Mouse (Mus musculus) B cell, adult (primary cell): ENCODE measurements around the gene Rack1. TPM values are rescaled to one million over a fixed set of nuclear protein-coding genes. Genes with fewer than 3 reads are reported as not detected.

Experiments
- total RNA-seq: library from RNA; stranded (reverse); gene quantifications from 4 replicates; pipeline ENCODE4 v1.2.4, GENCODE M21; 2023; ENCODE audit not compliant: inconsistent age

The Rack1 gene
- 1,496 to 1,621 TPM (median 1,552 TPM) in 4 replicates for total RNA-seq

GRCm38 (mm10) chr11:48799921-48800701 lies at the start of gene Rack1:
Rack1 (plus strand) TSS chr11:48800332.

GRCm38 (mm10) chr11:48816800-48817665 lies 16.9 kb downstream of the Rack1 start, which contains the start of gene Trim41:
Trim41 (minus strand) TSS chr11:48817353.

GRCm38 (mm10) chr11:48825979-48826751 lies 26.0 kb downstream of the Rack1 start, which contains the start of the genes Trim7 and Gm12184:
Trim7 (plus strand) TSS chr11:48826140.
Gm12184 (minus strand) TSS chr11:48826655.

Other genes with a start within 250 kb of the Rack1 start
- 54.3 to 70.1 TPM (median 66.1 TPM) in 4 replicates for gene Trim41, start 17.0 kb downstream of the Rack1 start, total RNA-seq
- 150 to 194 TPM (median 166 TPM) in 4 replicates for gene Trim7, start 25.8 kb downstream of the Rack1 start, total RNA-seq
- gene Gm12184, start 26.3 kb downstream of the Rack1 start, total RNA-seq: 1.1 to 1.7 TPM (median 1.3 TPM) in 4 replicates
- 38.4 to 53.1 TPM (median 43.4 TPM) in 4 replicates for gene Irgm1, start 71.4 kb downstream of the Rack1 start, total RNA-seq
- gene Gm5431, start 101.9 kb downstream of the Rack1 start, total RNA-seq: 8.8 to 14.4 TPM (median 10.4 TPM) in 4 replicates
- 44.1 to 57.9 TPM (median 54.0 TPM) in 4 replicates for gene Psme2b, start 145.9 kb downstream of the Rack1 start, total RNA-seq
- 0.35 to 0.63 TPM (median 0.47 TPM) in 4 replicates for gene Olfr56, start 178.6 kb downstream of the Rack1 start, total RNA-seq
- 87.0 to 97.7 TPM (median 90.3 TPM) in 4 replicates for gene 9930111J21Rik1, start 179.1 kb downstream of the Rack1 start, total RNA-seq
- 1.3 to 2.0 TPM (median 1.8 TPM) in 4 replicates for gene Gm12185, start 191.9 kb downstream of the Rack1 start, total RNA-seq
- gene Tgtp1, start 193.8 kb downstream of the Rack1 start, total RNA-seq: 0.30 to 1.1 TPM (median 0.63 TPM) in 3 of 4 replicates, not detected in the other